Mouse (Mus musculus): Measurements from ENCODE around the gene Musk.
"Not testable (repeated sequence)": the region's sequence is repeated elsewhere in the genome, so short reads cannot be mapped to it uniquely, and the experiment has no call there.

The Musk gene

DNA sequence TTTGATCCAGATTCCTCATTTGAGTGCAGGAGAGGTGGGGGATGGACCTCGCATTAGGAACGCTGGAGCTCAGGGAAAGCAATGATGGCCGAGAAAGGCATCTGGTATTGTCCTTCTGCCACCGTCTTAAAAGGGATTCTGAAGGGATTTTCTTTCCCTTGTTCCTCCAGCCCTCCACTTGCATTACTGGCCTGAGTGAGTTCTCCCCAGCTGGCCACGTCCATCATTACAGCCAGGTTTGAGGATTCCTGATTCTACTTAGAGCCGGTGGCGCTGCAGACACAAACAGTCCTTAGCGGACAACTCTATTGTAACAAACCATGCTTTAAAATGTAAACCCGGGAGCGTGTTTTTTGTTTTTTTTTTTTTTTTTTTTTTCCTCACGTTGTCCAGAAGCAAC lies at the start of gene Musk:
Gene Musk, plus strand, starts transcription at position 274 of the 400 bp plus-strand sequence.
- no peak for DNase-seq (ENCODE audit: inconsistent age in 2 of 2, low spot score in 1 of 2)

DNA sequence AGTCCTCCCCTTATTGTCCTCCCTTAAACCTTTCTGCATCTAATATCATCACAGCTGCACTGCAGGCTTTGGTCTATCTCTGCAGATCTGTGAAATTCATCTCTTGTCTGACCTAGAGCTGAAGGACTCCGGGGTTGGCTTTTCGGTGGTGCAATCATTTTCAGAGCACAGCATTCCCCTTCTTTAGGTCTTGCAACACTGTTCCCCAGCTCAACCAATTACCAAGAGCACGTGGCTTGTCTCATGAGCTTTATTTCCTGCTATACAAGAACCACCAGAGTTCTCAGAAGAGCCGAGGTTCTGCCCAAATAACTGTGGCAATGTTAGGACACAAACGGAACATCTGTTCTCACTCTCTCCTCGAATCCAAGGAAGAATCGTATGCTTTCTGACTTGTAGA lies 45.3 kb upstream of the Musk start:
- DNase-seq (ENCODE audit: inconsistent age in 2 of 2, low spot score in 1 of 2): peak; percentile 6 to 83

DNA sequence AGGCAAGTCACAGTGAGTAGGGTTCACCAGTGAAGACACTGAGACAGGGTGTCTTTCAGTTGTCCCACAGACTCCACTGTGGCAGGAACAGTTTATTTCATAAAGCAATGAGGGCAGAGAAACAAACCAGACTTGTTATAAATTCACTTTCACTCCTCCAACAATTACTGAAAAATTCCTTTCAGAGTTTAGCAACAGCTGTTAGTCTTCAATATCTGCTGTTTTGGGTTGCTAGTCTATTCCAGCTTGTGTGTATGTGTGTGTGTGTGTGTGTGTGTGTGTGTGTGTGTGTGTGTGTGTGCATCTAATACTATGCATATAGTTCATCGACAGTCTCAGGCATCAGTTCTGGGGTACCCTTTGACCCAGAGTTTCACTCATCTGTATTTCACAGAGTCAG lies 40.2 kb upstream of the Musk start:
- DNase-seq (ENCODE audit: inconsistent age in 2 of 2, low spot score in 1 of 2): peak in 1 of 2 experiments; percentile 12

DNA sequence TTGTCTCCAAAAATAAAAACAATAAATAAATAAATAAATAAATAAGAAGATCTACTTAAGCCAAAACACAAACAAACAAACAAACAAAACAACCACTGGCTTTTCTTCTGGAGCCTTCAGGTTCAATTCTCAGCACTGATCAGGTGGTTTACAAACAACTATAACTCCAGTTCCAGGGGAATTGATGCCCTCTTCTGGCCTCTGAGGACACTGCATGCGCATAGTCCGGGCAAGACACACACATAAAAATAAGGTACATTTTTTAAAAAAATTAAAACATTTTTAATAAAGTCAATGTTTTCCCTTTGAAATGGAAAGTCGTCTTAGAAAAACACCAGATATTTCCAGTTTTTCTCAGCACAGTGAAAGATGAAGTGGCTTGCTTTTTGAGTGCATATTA lies 33.4 kb upstream of the Musk start:
- no peak for DNase-seq (ENCODE audit: inconsistent age in 2 of 2, low spot score in 1 of 2)

DNA sequence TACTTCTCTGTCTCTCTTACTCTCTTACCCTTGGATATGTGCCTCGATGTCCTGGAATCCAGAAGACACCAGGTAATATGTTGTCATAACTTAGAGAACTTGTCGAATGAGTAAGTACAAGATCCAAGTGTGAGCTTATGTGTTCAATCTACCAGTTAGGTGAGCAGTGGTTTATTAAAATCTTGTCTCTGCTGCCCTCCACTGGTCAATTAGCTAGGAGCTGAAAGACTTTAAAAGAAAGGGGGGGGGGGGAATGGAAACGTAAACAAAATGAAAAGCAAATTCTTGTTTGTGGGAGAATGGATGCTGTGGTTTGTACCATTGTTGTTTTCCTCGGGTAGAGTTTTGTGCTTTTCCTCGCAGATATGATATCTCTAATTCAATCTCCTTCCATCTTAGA lies 32.4 kb upstream of the Musk start:
- peak in 1 of 2 experiments; percentile 77 for DNase-seq (ENCODE audit: inconsistent age in 2 of 2, low spot score in 1 of 2)

DNA sequence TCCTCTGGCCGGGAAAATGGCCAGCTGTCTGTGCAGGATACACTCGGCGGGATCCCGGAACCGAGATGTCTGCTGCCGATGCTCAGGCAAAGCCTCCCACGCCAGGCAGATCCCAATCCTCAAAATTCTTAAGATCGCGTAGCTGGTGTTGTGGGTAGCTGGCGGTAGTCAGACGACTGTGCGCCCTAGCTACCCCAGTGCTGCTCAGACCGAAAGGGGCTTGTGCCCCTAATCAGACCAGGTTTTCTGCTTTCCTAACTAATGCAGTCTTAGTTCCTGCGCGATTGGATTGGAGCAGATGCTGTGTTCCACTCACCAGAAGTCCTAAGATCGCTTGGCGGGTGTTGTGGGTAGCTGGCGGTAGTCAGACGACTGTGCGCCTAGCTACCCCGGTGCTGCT lies 25.0 kb upstream of the Musk start:
- not testable (repeated sequence) for DNase-seq (ENCODE audit: inconsistent age in 2 of 2, low spot score in 1 of 2)

DNA sequence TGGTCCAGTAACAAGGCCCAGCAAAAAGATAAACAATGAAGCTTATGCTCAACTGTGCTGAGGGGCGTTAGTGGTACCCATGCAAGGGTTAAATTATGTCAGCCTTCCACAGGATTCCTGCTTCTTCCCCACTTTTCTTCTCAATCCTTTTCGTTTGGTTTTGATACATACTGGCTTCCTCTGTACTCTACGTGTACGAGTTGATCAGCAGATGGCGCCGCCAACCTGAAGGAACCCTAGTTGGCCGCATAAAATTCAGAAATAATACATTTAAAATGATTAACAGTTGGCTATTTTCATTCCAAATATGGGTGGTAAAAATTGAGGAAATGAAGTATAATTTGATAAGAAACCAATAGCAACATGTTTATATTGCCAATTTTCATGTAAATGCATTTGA lies 19.5 kb upstream of the Musk start:
- DNase-seq (ENCODE audit: inconsistent age in 2 of 2, low spot score in 1 of 2): peak in 1 of 2 experiments; percentile 66

DNA sequence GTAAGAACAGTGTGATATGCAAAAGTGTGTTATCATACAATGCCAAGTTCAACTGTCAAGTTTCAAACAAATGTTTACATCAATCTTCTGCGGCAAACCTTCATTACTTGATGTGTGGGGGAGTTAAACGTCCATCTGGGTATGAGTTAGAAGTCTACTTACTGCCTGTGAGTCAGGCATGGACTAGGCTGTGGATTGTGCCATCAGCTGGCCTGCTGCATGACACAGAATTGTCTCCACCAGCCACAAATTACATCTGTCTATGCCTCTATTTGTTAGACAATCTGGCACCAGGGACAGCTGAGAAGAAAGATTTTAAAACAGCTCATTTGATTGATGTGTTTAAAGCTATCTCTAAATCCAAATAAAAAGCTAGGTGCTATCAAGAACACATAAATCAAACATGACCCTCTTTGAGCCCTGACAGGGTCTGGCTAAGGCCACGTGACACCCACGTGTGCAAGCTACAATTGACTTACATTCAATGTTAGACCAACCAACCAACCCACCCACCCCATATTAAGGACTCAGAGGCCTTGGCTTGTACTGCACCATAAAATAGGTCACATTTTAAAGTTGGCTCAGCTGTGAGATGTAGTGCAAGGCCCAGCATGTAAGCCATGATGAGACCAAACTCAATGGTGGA lies 16.7 kb upstream of the Musk start:
- DNase-seq (ENCODE audit: inconsistent age in 2 of 2, low spot score in 1 of 2): peak in 1 of 2 experiments; percentile 47

DNA sequence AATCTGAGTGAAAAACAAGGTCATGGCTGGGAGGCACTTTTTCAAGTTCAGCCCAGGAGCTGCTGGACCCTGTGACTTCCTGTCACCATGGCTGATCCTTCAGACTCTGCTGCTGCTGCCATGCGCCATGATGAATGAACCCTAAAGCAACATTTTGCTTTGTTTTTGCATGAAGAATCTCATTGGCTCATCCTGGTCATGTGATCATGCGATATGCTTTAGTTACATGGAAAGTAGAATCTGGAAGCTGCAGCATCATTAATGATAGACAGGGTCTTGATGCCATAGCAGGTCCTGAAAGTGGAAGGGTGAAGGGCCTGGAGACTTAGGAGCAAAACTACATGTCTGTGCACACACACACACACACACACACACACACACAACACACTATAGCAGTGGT lies 15.8 kb upstream of the Musk start:
- no peak for DNase-seq (ENCODE audit: inconsistent age in 2 of 2, low spot score in 1 of 2)

DNA sequence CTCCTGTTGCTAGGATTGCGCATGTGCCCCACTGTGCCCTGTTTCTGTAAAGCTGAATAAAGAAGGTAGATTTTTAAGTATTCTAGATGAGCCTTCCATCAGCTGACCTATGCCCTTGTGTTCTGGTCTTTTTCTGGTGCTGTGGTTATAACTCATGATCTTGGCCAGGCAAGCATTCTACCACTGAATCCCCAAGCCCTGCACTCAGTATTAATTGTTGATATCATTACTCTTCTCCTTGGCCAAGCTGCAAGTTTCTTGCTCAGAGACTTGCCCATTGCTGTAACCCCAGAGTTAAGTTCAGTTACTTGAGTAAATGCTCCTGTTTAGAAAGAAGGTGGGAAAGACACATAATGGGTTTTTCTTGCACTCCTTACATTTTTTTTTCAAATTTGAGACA lies 14.8 kb upstream of the Musk start:
- no peak for DNase-seq (ENCODE audit: inconsistent age in 2 of 2, low spot score in 1 of 2)

DNA sequence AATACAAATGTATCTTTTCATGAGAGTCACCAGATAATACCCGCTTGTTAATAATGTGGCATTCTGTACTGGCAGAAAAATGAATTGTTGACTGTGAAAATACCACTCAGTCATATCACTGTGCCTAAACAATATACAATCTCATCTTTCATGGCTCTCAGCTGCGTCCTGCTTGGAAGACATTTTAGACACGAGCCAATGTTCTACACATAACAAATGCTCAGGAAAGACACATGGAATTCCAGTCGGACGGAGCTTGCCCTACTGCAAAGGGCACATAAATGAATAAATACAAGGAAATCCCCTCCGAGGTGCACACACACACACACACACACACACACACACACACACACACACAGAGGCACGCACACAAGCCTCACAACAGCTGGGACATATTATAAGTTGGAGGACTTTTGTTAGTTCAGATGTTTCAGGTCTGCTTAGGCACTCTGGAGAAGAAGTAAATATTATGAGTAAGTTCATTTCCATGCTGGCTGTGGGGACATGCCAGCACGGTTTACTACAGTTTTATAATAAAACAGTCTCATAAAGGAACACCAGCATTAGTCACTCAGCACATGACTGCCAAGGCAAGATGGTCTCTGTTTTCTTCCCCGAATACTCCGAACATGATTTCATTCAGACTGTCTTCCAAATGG lies 14.1 kb upstream of the Musk start:
- no peak for DNase-seq (ENCODE audit: inconsistent age in 2 of 2, low spot score in 1 of 2)

DNA sequence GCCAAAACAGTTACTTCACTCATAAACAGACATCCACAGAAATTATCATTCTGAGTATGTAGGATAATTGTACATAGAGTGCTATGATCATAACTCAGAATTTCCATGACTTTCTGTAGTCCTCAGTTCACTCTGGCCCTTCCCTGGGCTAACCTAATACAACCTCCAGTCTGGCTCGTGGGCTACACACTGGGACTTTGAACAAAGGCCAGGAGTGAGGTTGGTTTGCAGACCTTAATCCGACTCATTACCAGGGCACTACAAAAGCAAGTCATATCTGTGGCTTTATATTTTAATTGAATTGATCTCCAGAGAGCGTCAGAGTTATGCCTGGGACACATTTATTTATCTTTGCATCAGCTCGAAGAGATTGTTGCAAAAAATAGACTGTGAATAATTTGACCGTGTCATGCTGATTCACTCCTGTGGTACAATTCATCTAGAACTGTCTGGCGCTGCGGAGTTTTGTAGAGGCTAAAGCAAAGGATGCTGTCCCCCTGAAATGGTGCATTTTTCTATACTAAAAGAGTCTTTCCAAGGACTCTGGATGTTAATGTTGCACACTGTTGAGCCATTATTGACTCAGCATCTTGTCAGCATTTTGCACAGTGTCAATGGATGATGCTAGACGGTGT lies 10.4 kb upstream of the Musk start:
- DNase-seq (ENCODE audit: inconsistent age in 2 of 2, low spot score in 1 of 2): peak in 1 of 2 experiments; percentile 32

DNA sequence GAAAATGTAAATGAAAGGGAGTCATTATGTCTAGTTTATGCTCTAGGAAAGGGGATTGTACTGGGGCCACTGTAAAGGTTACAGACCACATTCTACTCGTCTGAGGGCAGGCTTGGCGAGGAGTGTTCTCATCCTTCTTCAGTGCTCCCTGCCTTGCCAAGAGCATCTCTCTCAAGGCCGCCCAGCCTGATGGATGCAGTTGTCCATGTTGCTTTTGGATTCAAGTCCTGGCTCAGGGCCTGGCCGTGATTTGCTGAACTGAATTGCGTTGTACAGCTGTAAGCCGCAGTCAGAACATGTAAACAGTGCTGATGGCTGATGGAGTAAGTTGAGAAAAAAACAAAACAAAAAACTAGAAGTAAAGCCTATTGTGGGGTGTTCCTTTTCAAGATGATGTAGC lies 7.4 kb upstream of the Musk start:
- DNase-seq (ENCODE audit: inconsistent age in 2 of 2, low spot score in 1 of 2): peak; percentile 27 to 44

DNA sequence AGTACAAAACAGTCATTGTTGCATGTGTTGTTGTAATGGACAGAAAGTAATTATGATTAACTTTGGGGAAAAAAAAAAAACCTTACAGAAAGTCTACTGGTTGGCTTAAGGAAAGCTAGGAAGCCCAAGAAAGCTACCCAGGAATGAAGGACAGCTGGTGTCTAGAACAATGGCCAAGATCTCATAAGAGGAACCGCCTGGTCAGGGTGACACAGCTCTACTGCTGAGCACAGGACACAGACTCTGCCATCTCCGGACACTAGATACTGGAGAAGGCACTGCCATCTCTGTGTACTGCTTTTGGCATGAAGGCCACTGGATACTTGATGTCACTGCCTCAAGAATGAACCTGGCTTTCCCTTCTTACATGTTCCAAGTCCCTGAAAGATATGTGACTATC lies 5.6 kb upstream of the Musk start:
- no peak for DNase-seq (ENCODE audit: inconsistent age in 2 of 2, low spot score in 1 of 2)

DNA sequence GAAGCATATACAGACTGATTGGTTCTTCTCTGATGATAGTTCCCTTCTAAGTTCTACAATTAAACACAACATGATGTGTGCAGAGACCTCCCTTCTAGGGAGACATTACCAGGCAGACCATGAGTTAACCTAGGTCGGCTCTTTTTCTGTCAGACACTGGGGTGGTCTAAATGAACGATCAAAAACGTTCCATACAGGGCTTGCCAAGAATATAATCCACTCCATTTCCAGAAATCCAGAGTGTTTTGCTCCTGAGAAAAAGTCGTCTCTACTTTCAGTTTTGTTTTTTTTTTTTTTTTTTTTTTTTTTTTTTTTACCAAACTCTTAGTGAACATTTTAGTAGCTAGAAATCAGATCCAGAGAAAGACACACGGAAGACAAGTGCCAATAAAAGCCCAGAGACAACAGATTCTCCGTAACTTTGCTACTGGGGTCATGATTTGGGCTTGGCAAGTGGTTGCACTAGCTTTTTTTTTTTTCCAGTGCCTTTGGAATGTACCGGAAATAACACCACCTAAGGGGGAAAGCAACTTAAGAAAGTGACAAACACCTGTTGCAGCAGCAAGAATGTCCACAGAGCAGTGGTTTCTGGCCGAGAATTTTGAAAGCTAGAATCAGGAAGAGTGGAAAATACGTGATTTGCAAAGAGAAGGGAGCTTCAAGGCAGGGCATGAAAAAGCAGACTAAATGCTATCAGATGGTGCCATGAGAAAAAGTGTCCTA lies 769 bp downstream of the Musk start:
- DNase-seq (ENCODE audit: inconsistent age in 2 of 2, low spot score in 1 of 2): no peak

DNA sequence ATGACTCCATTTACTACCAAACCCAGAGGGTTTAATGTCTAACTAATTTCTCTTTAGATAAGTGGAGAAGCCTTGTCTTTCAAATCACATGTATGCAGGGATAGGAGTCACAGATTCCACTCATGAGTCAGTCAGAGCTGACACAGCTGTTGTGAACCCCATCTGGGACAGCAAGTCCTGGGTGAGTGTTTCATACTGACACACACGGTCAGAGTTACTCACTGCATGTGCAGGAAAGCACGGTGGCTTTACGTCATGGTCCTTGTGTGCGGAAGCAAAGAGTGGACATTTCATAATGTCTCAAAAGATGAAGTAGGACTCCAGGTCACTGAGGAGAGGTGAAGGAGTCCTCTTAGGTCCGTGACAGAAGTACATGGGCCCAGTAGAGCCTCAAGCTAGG lies 3.0 kb downstream of the Musk start:
- peak in 1 of 2 experiments; percentile 13 for DNase-seq (ENCODE audit: inconsistent age in 2 of 2, low spot score in 1 of 2)

DNA sequence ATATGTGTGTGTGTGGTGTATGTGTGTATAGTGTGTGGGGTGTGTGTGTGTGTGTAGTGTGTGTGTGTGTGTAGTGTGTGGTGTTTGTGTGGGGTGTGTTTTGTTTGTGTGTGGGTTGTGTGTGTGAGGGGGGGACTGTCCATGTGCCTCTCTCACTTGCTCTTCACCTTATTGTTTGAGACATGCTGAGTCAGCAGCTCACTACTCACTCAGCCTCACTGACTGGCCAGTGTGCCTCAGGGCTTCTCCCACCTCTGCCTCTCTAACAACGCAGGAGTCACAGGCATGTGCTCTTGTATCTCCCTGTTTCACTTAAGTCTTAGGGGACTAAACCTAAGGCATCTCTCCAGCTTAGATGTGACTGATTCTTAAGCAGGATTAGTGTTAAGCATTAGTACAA lies 6.1 kb downstream of the Musk start:
- no peak for DNase-seq (ENCODE audit: inconsistent age in 2 of 2, low spot score in 1 of 2)

DNA sequence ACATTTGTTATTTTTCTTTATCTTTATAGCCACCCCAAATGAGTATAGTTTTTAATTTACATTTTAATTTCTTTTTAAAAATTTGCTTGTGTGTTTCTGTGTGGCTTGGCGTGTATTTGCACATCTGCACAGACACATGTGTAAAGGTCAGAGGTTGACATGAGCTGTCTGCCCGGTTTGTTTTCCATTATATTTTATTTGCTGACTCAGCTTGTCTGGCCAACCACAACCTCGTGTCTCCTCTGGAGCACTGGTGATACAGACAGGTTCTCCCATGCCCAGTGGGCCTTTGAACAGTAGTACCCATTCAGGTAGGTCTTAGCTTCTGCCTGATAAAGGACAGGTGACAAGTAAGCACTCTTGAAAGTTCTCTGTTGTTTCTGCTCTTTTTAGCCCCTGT lies 7.3 kb downstream of the Musk start:
- no peak for DNase-seq (ENCODE audit: inconsistent age in 2 of 2, low spot score in 1 of 2)

DNA sequence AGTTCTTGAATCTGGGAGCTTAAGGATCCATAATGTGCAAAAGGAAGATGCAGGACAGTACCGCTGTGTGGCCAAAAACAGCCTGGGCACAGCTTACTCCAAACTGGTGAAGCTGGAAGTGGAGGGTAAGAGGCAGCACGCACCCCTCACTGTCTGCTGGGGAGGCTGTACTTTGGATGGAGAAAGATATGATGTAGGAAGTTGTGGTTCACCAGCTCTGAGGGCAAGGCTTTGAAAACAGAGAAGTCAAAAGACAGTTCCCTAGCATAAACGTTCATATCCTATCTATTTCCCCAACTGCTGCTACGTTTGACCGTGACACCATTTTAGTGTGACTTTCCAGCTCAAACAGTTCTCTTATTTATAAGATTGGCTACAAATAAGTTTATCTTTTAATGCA lies 18.1 kb downstream of the Musk start:
- no peak for DNase-seq (ENCODE audit: inconsistent age in 2 of 2, low spot score in 1 of 2)

DNA sequence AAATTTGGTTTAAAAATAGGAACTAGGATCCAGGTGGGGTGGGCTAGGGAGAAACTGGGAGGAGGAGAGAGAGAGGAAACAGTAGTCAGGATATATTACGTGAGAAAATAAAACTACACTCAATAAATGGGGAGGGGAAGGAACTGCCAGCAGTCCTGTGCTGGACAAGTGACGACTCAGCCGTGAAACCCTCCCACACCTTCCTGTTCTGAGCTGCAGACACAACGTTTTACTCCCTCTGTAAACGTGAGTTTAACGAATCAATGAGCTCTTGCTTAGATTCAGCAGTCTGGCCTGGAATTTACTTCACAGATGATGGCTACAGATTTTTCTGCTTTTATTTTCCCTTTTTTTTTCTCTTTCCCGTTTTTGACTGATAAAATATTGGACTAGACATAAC lies 18.8 kb downstream of the Musk start:
- no peak for DNase-seq (ENCODE audit: inconsistent age in 2 of 2, low spot score in 1 of 2)

DNA sequence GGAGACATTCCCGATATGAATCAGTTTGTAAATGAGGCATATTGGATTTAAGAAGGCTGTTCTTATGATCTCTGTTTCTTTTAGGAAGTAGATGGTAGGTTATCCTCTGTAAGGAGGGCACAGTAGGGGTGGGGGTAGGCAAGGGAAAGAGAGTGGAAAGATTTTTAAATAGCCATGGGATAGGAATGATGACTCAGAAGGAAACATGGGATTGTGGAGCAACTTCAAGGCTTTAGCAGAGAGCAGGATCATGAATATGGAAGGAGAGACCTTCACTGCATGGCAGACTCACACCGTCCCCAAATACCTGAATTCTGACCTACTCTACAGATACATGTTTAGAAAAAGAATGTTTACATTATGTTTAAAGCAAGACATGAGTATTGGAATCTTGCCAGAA lies 21.7 kb downstream of the Musk start:
- DNase-seq (ENCODE audit: inconsistent age in 2 of 2, low spot score in 1 of 2): no peak

DNA sequence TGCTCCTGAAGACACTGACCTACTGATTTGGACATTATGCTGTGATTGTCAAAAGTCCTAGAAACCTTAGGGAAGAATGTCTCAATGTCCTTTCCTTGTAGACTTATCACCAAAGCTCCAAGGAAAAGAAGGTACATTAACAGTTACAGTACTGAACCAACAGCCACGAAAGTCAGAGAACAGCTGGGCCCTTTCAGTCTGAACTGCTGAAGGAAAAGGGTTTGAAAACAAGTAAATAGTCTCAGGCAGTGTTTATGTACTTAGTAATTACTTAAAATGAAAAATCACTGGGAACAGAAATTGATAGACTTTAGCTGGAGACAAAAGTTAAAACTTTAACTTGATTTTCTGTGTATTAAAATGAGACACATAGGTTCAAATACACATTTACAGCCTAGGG lies 27.6 kb downstream of the Musk start:
- no peak for DNase-seq (ENCODE audit: inconsistent age in 2 of 2, low spot score in 1 of 2)
